Mouse (Mus musculus) MEL (cell line): ENCODE measurements at regions not wholly inside any gene's neighbourhood (a gene's known extent, or its start where the extent isn't known, plus 50 kb on each side); places are given as distances from the start of the nearest gene placed in this dataset.
A peak's percentile ranks its signal among the peaks of the same experiment; 100 is the strongest.

ENCODE experiments used
- DNase-seq: peaks from one replicate; pipeline ENCODE4 v3.0.0; 2011; ENCODE audit warnings: low read depth, low spot score
- H3K27ac ChIP-seq: 2 replicates; pipeline ENCODE4 v1.5.1; 2012; ENCODE audit warnings: low read depth, mild to moderate bottlenecking, control low read depth, low read length, moderate library complexity; ENCODE audit not compliant: control insufficient read depth
- H3K27me3 ChIP-seq, 2 experiments: fragments of 150-350 bp in 1 of 2; sonication (generic) in 1 of 2; 2 replicates each; pipeline ENCODE4 v1.6.1; 2012; ENCODE audit warnings: low read length in 2 of 2, mild to moderate bottlenecking in 2 of 2, improper control_type of control experiment in 1 of 2, moderate library complexity in 1 of 2; ENCODE audit not compliant: insufficient read depth in 2 of 2, control insufficient read depth in 1 of 2
- H3K36me3 ChIP-seq, 2 experiments: 2 replicates each; pipeline ENCODE4 v1.6.1; 2012 to 2014; ENCODE audit warnings: low read length in 2 of 2, improper control_type of control experiment in 1 of 2, inconsistent platforms in 1 of 2, mild to moderate bottlenecking in 1 of 2; ENCODE audit not compliant: insufficient read depth in 2 of 2, control insufficient read depth in 1 of 2
- H3K4me1 ChIP-seq, 2 experiments: fragments of 150-350 bp in 1 of 2; sonication (generic) in 1 of 2; 2 replicates each; pipeline ENCODE4 v1.6.1; 2012; ENCODE audit warnings: low read length in 2 of 2, improper control_type of control experiment in 1 of 2, mild to moderate bottlenecking in 1 of 2; ENCODE audit not compliant: insufficient read depth in 2 of 2, control insufficient read depth in 1 of 2
- H3K4me3 ChIP-seq, 2 experiments: fragments of 150-350 bp in 1 of 2; sonication (generic) in 1 of 2; 2 replicates each; pipeline ENCODE4 v1.5.1; 2012; ENCODE audit warnings: low read depth in 2 of 2, low read length in 2 of 2, mild to moderate bottlenecking in 2 of 2, moderate library complexity in 2 of 2, control low read depth in 1 of 2, improper control_type of control experiment in 1 of 2; ENCODE audit not compliant: control insufficient read depth in 1 of 2, insufficient read depth in 1 of 2
- H3K79me2 ChIP-seq: 2 replicates; pipeline ENCODE4 v1.6.1; 2012; ENCODE audit warnings: mild to moderate bottlenecking, low read length, moderate library complexity; ENCODE audit not compliant: control insufficient read depth, poor library complexity, insufficient read depth
- H3K9ac ChIP-seq: 2 replicates; pipeline ENCODE4 v1.6.1; 2012; ENCODE audit warnings: low read depth, mild to moderate bottlenecking, control low read depth, low read length, moderate library complexity; ENCODE audit not compliant: control insufficient read depth, poor library complexity, severe bottlenecking
- H3K9me3 ChIP-seq: fragments of 150-350 bp; sonication (generic); replicated peaks from 2 replicates; pipeline ENCODE4 v1.6.1; 2012; ENCODE audit warnings: mild to moderate bottlenecking, low read length, improper control_type of control experiment, moderate library complexity; ENCODE audit not compliant: insufficient read depth
- CHD1 ChIP-seq: IDR thresholded peaks from 2 replicates; pipeline ENCODE4 v1.6.1; 2012; ENCODE audit warnings: low read depth, mild to moderate bottlenecking, inconsistent platforms, low read length, improper control_type of control experiment
- CHD2 ChIP-seq: IDR thresholded peaks from 2 replicates; pipeline ENCODE4 v1.6.1; 2011; ENCODE audit warnings: low read length, improper control_type of control experiment
- E2F4 ChIP-seq: IDR thresholded peaks from 2 replicates; pipeline ENCODE4 v1.6.1; 2011; ENCODE audit warnings: low read depth, low read length, improper control_type of control experiment, borderline replicate concordance
- ELF1 ChIP-seq: IDR thresholded peaks from 2 replicates; pipeline ENCODE4 v1.6.1; 2014; ENCODE audit warnings: low read depth, mild to moderate bottlenecking, inconsistent platforms, low read length, improper control_type of control experiment, moderate library complexity
- GABPA ChIP-seq: IDR thresholded peaks from 2 replicates; pipeline ENCODE4 v1.6.1; 2012; ENCODE audit warnings: low read depth, mild to moderate bottlenecking, inconsistent platforms, low read length, improper control_type of control experiment, moderate library complexity
- HCFC1 ChIP-seq: IDR thresholded peaks from 2 replicates; pipeline ENCODE4 v1.6.1; 2012; ENCODE audit warnings: low read depth, mild to moderate bottlenecking, inconsistent platforms, low read length, improper control_type of control experiment, moderate library complexity
- KAT2A ChIP-seq: conservative IDR thresholded peaks from 2 replicates; pipeline ENCODE4 v1.6.1; 2012; ENCODE audit warnings: low read depth, low read length, improper control_type of control experiment, inconsistent platforms
- MAZ ChIP-seq: IDR thresholded peaks from 2 replicates; pipeline ENCODE4 v1.6.1; 2012; ENCODE audit warnings: low read depth, mild to moderate bottlenecking, inconsistent platforms, low read length, improper control_type of control experiment
- MXI1 ChIP-seq: IDR thresholded peaks from 2 replicates; pipeline ENCODE4 v1.6.1; 2011; ENCODE audit warnings: mild to moderate bottlenecking, low read depth, low read length, improper control_type of control experiment
- MYB ChIP-seq: IDR thresholded peaks from 2 replicates; pipeline ENCODE4 v1.6.1; 2011; ENCODE audit warnings: mild to moderate bottlenecking, low read depth, low read length, improper control_type of control experiment
- MYC ChIP-seq: IDR thresholded peaks from 2 replicates; pipeline ENCODE4 v1.6.1; 2011; ENCODE audit warnings: low read depth, mild to moderate bottlenecking, low read length, improper control_type of control experiment, moderate library complexity
- NELFE ChIP-seq: IDR thresholded peaks from 2 replicates; pipeline ENCODE4 v1.6.1; 2011; ENCODE audit warnings: low read depth, low read length, improper control_type of control experiment
- NRF1 ChIP-seq: IDR thresholded peaks from 2 replicates; pipeline ENCODE4 v1.6.1; 2014; ENCODE audit warnings: low read depth, mild to moderate bottlenecking, inconsistent platforms, low read length, improper control_type of control experiment, moderate library complexity; ENCODE audit not compliant: poor library complexity, insufficient read depth, severe bottlenecking
- RAD21 ChIP-seq: IDR thresholded peaks from 2 replicates; pipeline ENCODE4 v1.6.1; 2011; ENCODE audit warnings: mild to moderate bottlenecking, low read depth, low read length, improper control_type of control experiment
- SIN3A ChIP-seq: IDR thresholded peaks from 2 replicates; pipeline ENCODE4 v1.6.1; 2012; ENCODE audit warnings: low read length, improper control_type of control experiment, inconsistent platforms
- TAL1 ChIP-seq: IDR thresholded peaks from 2 replicates; pipeline ENCODE4 v1.6.1; 2012; ENCODE audit warnings: mild to moderate bottlenecking, inconsistent platforms, low read length, moderate library complexity, mixed read lengths
- TBP ChIP-seq: IDR thresholded peaks from 2 replicates; pipeline ENCODE4 v1.8.0; 2011; ENCODE audit warnings: low read depth, low read length, improper control_type of control experiment
- TCF12 ChIP-seq: IDR thresholded peaks from 2 replicates; pipeline ENCODE4 v1.6.1; 2014; ENCODE audit warnings: low read depth, mild to moderate bottlenecking, inconsistent platforms, low read length, improper control_type of control experiment, moderate library complexity
- USF1 ChIP-seq: IDR thresholded peaks from 2 replicates; pipeline ENCODE4 v1.6.1; 2014; ENCODE audit warnings: low read depth, mild to moderate bottlenecking, inconsistent platforms, low read length, improper control_type of control experiment, moderate library complexity
- USF2 ChIP-seq, 2 experiments: IDR thresholded peaks; 2 replicates each; pipeline ENCODE4 v1.6.1; 2011 to 2012; ENCODE audit warnings: improper control_type of control experiment in 2 of 2, low read length in 2 of 2, borderline replicate concordance in 1 of 2, inconsistent platforms in 1 of 2, low read depth in 1 of 2, mild to moderate bottlenecking in 1 of 2; ENCODE audit not compliant: insufficient read depth in 1 of 2
- ZC3H11A ChIP-seq: IDR thresholded peaks from 2 replicates; pipeline ENCODE4 v1.6.1; 2012; ENCODE audit warnings: low read depth, mild to moderate bottlenecking, inconsistent platforms, low read length, improper control_type of control experiment
- ZKSCAN1 ChIP-seq: IDR thresholded peaks from 2 replicates; pipeline ENCODE4 v1.6.1; 2012; ENCODE audit warnings: low read depth, mild to moderate bottlenecking, inconsistent platforms, low read length, improper control_type of control experiment, moderate library complexity
- ZMIZ1 ChIP-seq: IDR thresholded peaks from 2 replicates; pipeline ENCODE4 v1.6.1; 2012; ENCODE audit warnings: low read depth, mild to moderate bottlenecking, inconsistent platforms, low read length, improper control_type of control experiment, moderate library complexity
- ZNF384 ChIP-seq: IDR thresholded peaks from 2 replicates; pipeline ENCODE4 v1.6.1; 2012; ENCODE audit warnings: low read depth, mild to moderate bottlenecking, inconsistent platforms, low read length, improper control_type of control experiment

DNA sequence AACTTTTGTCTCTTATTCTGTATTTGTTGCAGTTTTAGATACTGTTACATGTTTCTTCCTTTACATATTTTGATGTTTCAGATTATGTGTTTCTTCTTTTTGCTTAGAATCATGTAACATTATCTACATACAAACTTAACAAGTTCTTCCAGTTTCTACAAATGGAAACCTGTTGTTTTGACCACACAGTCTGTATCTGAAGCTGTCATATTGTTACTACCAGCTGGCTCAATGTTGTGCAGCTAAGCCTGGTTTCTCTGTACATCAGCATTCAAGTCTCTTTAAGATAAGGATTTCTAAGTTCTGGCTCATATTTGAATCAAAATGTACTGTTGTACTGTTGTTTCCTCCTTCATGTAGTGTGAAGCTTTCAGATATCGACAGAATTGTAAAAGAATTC, 65.4 kb upstream of the Vps41 start:
- Histone ChIP-seq H3K4me3 (no peak overlapping the region), H3K9ac (no peak overlapping the region)
- TF ChIP-seq KAT2A, result no peak
- TF ChIP-seq MYC, result no peak
- TF ChIP-seq MAZ, result no peak
- TF ChIP-seq TAL1, result no peak
- TF ChIP-seq SIN3A, result no peak
- no peak for TF ChIP-seq USF1
- no peak for TF ChIP-seq ZKSCAN1
- TF ChIP-seq E2F4, result no peak
- TF ChIP-seq MYB, result no peak
- no peak for TF ChIP-seq NELFE
- TF ChIP-seq TCF12, result no peak
- no peak for TF ChIP-seq HCFC1
- no peak for TF ChIP-seq ZMIZ1
- no peak for TF ChIP-seq USF2 (IDR thresholded peaks at IDR 0.05; ENCODE audit: borderline replicate concordance in 1 of 2, insufficient read depth in 1 of 2, low read depth in 1 of 2, low read length in 2 of 2)
- no peak for TF ChIP-seq ZC3H11A
- TF ChIP-seq ELF1, result no peak
- TF ChIP-seq ZNF384, result no peak
- no peak for TF ChIP-seq NRF1
- TF ChIP-seq CHD1, result no peak
- TF ChIP-seq, all 39 proteins: peak for 0
- H3K4me1 ChIP-seq, result no peaks in the 10 kb centered on the region
- H3K27me3 ChIP-seq, result no peaks in the 10 kb centered on the region
- no peaks in the 10 kb centered on the region for H3K79me2 ChIP-seq
- H3K27ac ChIP-seq, result no peak overlapping the region
- no peak for DNase-seq
- no peaks in the 10 kb centered on the region for H3K36me3 ChIP-seq
- H3K9me3 ChIP-seq, result no peaks in the 10 kb centered on the region

DNA sequence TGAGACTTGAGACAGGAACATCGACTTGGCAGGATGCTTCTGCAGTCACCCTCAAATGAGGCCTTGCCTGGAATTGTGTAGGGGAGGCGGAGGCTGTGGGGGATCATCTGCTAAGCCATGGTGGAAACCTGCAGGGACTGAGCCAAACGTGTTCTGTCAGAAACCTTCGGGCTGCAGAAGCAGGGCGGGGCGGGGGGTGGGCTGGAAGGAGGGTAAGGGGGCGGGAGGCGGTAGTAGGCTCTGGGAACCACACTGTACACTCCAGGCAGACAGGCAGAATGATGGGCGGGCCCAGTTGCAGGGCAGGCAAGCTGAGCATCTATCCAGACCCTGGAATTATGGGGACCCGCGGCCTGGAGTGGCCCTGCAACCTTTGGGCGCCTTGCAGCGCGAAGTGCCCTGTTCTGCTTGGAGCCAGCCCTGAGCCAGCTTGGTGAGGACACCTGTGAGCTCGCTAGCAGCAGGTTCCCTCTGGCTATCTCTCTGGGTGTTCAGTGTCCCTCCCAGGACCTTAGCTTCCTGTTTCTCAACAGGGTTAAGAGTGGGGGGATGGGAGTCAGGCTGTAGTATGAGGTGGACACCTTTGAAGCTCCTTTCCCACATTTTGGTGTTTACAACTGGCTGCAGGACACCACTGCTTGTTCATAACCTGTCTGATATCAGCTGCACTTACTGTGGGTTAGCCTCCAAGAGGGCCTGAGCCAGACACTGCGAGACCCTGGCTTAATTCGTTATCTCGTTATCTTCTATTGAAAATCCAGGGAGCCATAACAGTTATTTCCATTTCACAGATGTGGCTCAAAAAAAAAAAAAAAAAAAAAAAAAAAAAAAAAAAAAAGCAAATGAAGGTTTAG, 102.1 kb upstream of the Vps41 start:
- peak; percentile 1 for DNase-seq
- H3K9ac ChIP-seq, result no peak overlapping the region

More for the DNA sequence above, 102.1 kb upstream of the Vps41 start:
- H3K79me2 ChIP-seq, result no peaks in the 10 kb centered on the region
- H3K27me3 ChIP-seq, result no peaks in the 10 kb centered on the region
- no peaks in the 10 kb centered on the region for H3K4me1 ChIP-seq
- no peak overlapping the region for H3K27ac ChIP-seq
- TF ChIP-seq ZMIZ1 (no peak), MYC (no peak), CHD2 (no peak), MXI1 (no peak), GABPA (no peak), TBP (no peak), NELFE (no peak), RAD21 (no peak)
- H3K9me3 ChIP-seq, result no peaks in the 10 kb centered on the region
- no peak overlapping the region for H3K4me3 ChIP-seq
- no peaks in the 10 kb centered on the region for H3K36me3 ChIP-seq
